Mouse (Mus musculus): ENCODE results near the gene Zfp697. TPM values are rescaled to one million over a fixed set of nuclear protein-coding genes. Genes with fewer than 3 reads are reported as not detected.
"Not testable (repeated sequence)": the region's sequence is repeated elsewhere in the genome, so short reads cannot be mapped to it uniquely, and the experiment has no call there.

Zfp697 gene
- polyA plus RNA-seq, 1 experiment from 2014 or later, result 9.5 TPM

GRCm38 (mm10) chr3:98550832-98551231 is 168.6 kb downstream of the Zfp697 start:
- not testable (repeated sequence) for H3K27ac ChIP-seq (ENCODE audit: low read depth, low read length); DNase-seq (ENCODE audit: low spot score, missing footprints); H3K9ac ChIP-seq (ENCODE audit: low read length); H3K36me3 ChIP-seq (ENCODE audit: control insufficient read depth, insufficient read depth, low read length); ATAC-seq (ENCODE audit: low FRiP score); H3K9me3 ChIP-seq (ENCODE audit: control insufficient read depth, low read length); H3K4me1 ChIP-seq (ENCODE audit: control insufficient read depth, insufficient read depth, low read length); H3K4me3 ChIP-seq (ENCODE audit: low read depth, low read length); H3K4me2 ChIP-seq; H3K27me3 ChIP-seq (ENCODE audit: control insufficient read depth, insufficient read depth, low read length)
- WGBS, result no CpG with 5 or more reads among the region's 1 CpGs

- not testable (repeated sequence) for ATAC-seq (ENCODE audit: low FRiP score); H3K4me1 ChIP-seq (ENCODE audit: control insufficient read depth, insufficient read depth, low read length)
- no CpG with 5 or more reads among the region's 5 CpGs for WGBS
Observed at GRCm38 (mm10) chr3:98560711-98561110, 178.4 kb downstream of the Zfp697 start.

DNA sequence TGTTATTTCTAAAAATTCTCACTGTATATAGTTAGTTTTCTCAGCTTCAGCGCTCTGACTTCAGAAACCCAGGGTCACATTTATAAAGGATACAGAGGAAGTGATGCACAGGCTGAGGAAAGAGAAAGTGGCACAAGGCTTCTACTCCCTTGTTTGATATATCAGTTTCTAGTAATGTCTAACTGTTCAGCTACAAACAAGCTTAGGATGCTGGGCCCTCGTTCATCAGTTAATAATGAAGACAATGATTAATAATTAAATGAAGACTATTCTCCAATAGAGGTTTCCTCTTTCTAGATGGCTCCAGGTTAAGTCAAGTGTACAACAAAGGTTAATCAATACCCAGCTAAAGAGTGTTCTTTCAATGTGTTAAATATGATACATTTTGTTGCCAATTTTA is 181.6 kb downstream of the Zfp697 start:
- H3K4me1 ChIP-seq (ENCODE audit: control insufficient read depth, insufficient read depth, low read length); H3K27me3 ChIP-seq (ENCODE audit: control insufficient read depth, insufficient read depth, low read length); H3K9me3 ChIP-seq (ENCODE audit: control insufficient read depth, low read length); H3K9ac ChIP-seq (ENCODE audit: low read length); ATAC-seq (ENCODE audit: low FRiP score); H3K4me3 ChIP-seq (ENCODE audit: low read depth, low read length); H3K27ac ChIP-seq (ENCODE audit: low read depth, low read length); H3K4me2 ChIP-seq; H3K36me3 ChIP-seq (ENCODE audit: control insufficient read depth, insufficient read depth, low read length); DNase-seq (ENCODE audit: low spot score, missing footprints): not testable (repeated sequence)
- WGBS, result no CpG with 5 or more reads among the region's 2 CpGs

More at GRCm38 (mm10) chr3:98560711-98561110, 178.4 kb downstream of the Zfp697 start:
- H3K9ac ChIP-seq (ENCODE audit: low read length); H3K27me3 ChIP-seq (ENCODE audit: control insufficient read depth, insufficient read depth, low read length); H3K9me3 ChIP-seq (ENCODE audit: control insufficient read depth, low read length); H3K4me3 ChIP-seq (ENCODE audit: low read depth, low read length); DNase-seq (ENCODE audit: low spot score, missing footprints); H3K27ac ChIP-seq (ENCODE audit: low read depth, low read length); H3K4me2 ChIP-seq; H3K36me3 ChIP-seq (ENCODE audit: control insufficient read depth, insufficient read depth, low read length): not testable (repeated sequence)

DNA sequence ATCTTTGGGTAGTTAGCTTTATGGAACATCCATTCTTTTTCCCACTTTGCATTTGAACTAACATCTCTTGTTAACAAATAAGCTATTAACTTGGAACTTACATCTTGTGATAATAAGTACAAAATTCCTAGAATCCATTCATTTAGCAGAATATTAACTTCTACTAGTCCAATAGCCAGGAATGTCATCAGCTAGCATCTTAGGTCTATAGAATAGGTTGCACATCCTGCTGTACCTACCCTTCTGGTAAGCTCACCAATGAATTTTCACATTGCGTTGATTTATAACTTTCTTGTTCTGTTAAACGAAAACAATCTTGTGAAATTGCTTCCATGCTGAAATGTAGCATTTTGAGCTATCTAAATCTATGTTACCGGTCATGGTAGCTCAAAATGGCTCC is 182.6 kb downstream of the Zfp697 start:
- WGBS, result no CpG with 5 or more reads among the region's 3 CpGs
- H3K27ac ChIP-seq (ENCODE audit: low read depth, low read length); H3K9ac ChIP-seq (ENCODE audit: low read length); ATAC-seq (ENCODE audit: low FRiP score); H3K4me1 ChIP-seq (ENCODE audit: control insufficient read depth, insufficient read depth, low read length); H3K4me2 ChIP-seq; H3K9me3 ChIP-seq (ENCODE audit: control insufficient read depth, low read length); H3K36me3 ChIP-seq (ENCODE audit: control insufficient read depth, insufficient read depth, low read length); H3K4me3 ChIP-seq (ENCODE audit: low read depth, low read length); DNase-seq (ENCODE audit: low spot score, missing footprints); H3K27me3 ChIP-seq (ENCODE audit: control insufficient read depth, insufficient read depth, low read length): not testable (repeated sequence)

DNA sequence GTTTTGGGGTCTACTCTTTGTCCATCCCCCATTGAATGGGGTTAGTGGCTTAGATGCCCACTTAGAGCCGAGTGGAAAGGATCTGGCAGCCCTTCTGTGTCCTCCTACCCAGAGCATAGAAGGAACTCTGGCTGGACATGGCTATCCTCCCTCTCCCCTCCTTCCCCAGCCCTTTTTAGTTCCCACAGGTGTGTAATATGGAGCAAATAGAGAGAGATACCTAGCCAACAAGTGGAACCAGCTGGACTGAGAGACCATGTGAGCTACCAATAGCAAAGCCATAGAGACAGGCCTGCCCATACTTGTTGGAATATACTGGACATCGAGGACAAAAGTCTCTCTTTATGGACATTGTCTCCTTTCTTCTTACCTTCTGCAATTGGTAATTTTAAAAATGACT is 185.5 kb downstream of the Zfp697 start:
- ATAC-seq (ENCODE audit: low FRiP score), result peak; percentile 48; the same call in 1 of the 2 replicates
- not testable (repeated sequence) for H3K27me3 ChIP-seq (ENCODE audit: control insufficient read depth, insufficient read depth, low read length); DNase-seq (ENCODE audit: low spot score, missing footprints); H3K9me3 ChIP-seq (ENCODE audit: control insufficient read depth, low read length); H3K4me3 ChIP-seq (ENCODE audit: low read depth, low read length); H3K9ac ChIP-seq (ENCODE audit: low read length); H3K4me2 ChIP-seq; H3K27ac ChIP-seq (ENCODE audit: low read depth, low read length); H3K36me3 ChIP-seq (ENCODE audit: control insufficient read depth, insufficient read depth, low read length); H3K4me1 ChIP-seq (ENCODE audit: control insufficient read depth, insufficient read depth, low read length)
- WGBS, result 91% methylated on average over 2 of the region's 2 CpGs

GRCm38 (mm10) chr3:98581024-98581423 is 198.8 kb downstream of the Zfp697 start:
- H3K27ac ChIP-seq (ENCODE audit: low read depth, low read length); ATAC-seq (ENCODE audit: low FRiP score); H3K36me3 ChIP-seq (ENCODE audit: control insufficient read depth, insufficient read depth, low read length); H3K4me1 ChIP-seq (ENCODE audit: control insufficient read depth, insufficient read depth, low read length); H3K4me3 ChIP-seq (ENCODE audit: low read depth, low read length); H3K27me3 ChIP-seq (ENCODE audit: control insufficient read depth, insufficient read depth, low read length); H3K4me2 ChIP-seq; H3K9me3 ChIP-seq (ENCODE audit: control insufficient read depth, low read length); H3K9ac ChIP-seq (ENCODE audit: low read length): not testable (repeated sequence)
- DNase-seq (ENCODE audit: low spot score, missing footprints), result peak; percentile 35
- 67% methylated on average over 1 of the region's 1 CpGs for WGBS

- not testable (repeated sequence) for H3K4me3 ChIP-seq (ENCODE audit: low read depth, low read length); H3K9me3 ChIP-seq (ENCODE audit: control insufficient read depth, low read length); H3K27me3 ChIP-seq (ENCODE audit: control insufficient read depth, insufficient read depth, low read length); H3K4me1 ChIP-seq (ENCODE audit: control insufficient read depth, insufficient read depth, low read length); DNase-seq (ENCODE audit: low spot score, missing footprints); H3K27ac ChIP-seq (ENCODE audit: low read depth, low read length); H3K4me2 ChIP-seq; H3K9ac ChIP-seq (ENCODE audit: low read length); ATAC-seq (ENCODE audit: low FRiP score); H3K36me3 ChIP-seq (ENCODE audit: control insufficient read depth, insufficient read depth, low read length)
- no CpG with 5 or more reads among the region's 1 CpGs for WGBS
Observed at GRCm38 (mm10) chr3:98582202-98582601, 199.9 kb downstream of the Zfp697 start.

GRCm38 (mm10) chr3:98582622-98583021 is 200.4 kb downstream of the Zfp697 start:
- not testable (repeated sequence) for H3K4me3 ChIP-seq (ENCODE audit: low read depth, low read length); H3K4me1 ChIP-seq (ENCODE audit: control insufficient read depth, insufficient read depth, low read length); H3K9me3 ChIP-seq (ENCODE audit: control insufficient read depth, low read length); H3K9ac ChIP-seq (ENCODE audit: low read length); H3K27ac ChIP-seq (ENCODE audit: low read depth, low read length); H3K27me3 ChIP-seq (ENCODE audit: control insufficient read depth, insufficient read depth, low read length); H3K36me3 ChIP-seq (ENCODE audit: control insufficient read depth, insufficient read depth, low read length); H3K4me2 ChIP-seq; ATAC-seq (ENCODE audit: low FRiP score); DNase-seq (ENCODE audit: low spot score, missing footprints)

DNA sequence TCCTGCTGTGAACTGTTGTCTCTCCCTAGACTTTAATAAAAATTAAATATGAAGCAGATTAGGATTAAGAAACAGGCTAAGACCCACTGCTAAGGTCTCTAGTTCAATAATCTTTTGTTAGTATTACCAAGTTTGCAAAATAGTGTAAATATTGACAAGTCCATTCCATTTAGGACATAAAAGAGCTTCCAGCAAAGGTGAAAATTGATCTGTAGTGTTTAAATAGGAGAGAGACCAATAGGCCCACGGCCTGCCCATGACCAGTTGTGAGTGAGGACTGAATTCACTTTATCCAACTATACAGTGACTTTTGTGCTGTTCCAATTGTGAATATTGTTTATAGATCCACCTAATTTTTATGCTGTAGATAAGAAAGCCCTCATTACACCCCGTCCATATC is 205.5 kb downstream of the Zfp697 start:
- H3K4me3 ChIP-seq (ENCODE audit: low read depth, low read length), result no peak overlapping the region
- H3K27me3 ChIP-seq (ENCODE audit: control insufficient read depth, insufficient read depth, low read length), result no peaks in the 10 kb centered on the region
- no peak overlapping the region for H3K27ac ChIP-seq (ENCODE audit: low read depth, low read length)
- no peak overlapping the region for H3K9ac ChIP-seq (ENCODE audit: low read length)
- H3K36me3 ChIP-seq (ENCODE audit: control insufficient read depth, insufficient read depth, low read length), result no peaks in the 10 kb centered on the region
- no peaks in the 10 kb centered on the region for H3K9me3 ChIP-seq (ENCODE audit: control insufficient read depth, low read length)
- 76% methylated on average over 2 of the region's 2 CpGs for WGBS
- H3K4me2 ChIP-seq, result no peak overlapping the region
- no peaks in the 10 kb centered on the region for H3K4me1 ChIP-seq (ENCODE audit: control insufficient read depth, insufficient read depth, low read length)
- DNase-seq (ENCODE audit: low spot score, missing footprints), result no peak
- ATAC-seq (ENCODE audit: low FRiP score), result no peak

- DNase-seq (ENCODE audit: low spot score, missing footprints) (no peak), ATAC-seq (ENCODE audit: low FRiP score) (no peak)
- Histone ChIP-seq H3K4me2 (no peak within 1 kb of the TSS), H3K27ac (ENCODE audit: low read depth, low read length) (no peak within 1 kb of the TSS), H3K9me3 (ENCODE audit: control insufficient read depth, low read length) (no peaks in the 10 kb centered on the region), H3K27me3 (ENCODE audit: control insufficient read depth, insufficient read depth, low read length) (no peaks in the 10 kb centered on the region), H3K4me3 (ENCODE audit: low read depth, low read length) (no peak within 1 kb of the TSS), H3K9ac (ENCODE audit: low read length) (no peak within 1 kb of the TSS), H3K36me3 (ENCODE audit: control insufficient read depth, insufficient read depth, low read length) (no peaks in the 10 kb centered on the region), H3K4me1 (ENCODE audit: control insufficient read depth, insufficient read depth, low read length) (no peaks in the 10 kb centered on the region)
Observed at GRCm38 (mm10) chr3:98588707-98589106, 206.4 kb downstream of the Zfp697 start, which contains the start of gene Gm10681. Gm10681 (minus strand) TSS chr3:98588807.

Data from midbrain, embryonic 11.5 days (tissue).